Mouse (Mus musculus) E14TG2a.4 (cell line): ENCODE data around the gene Cnpy2.

Experiments used
- H3K27me3 ChIP-seq: 2 replicates; pipeline ENCODE4 v1.6.1; 2014; ENCODE audit warnings: low read length, control low read depth; ENCODE audit not compliant: insufficient read depth
- H3K36me3 ChIP-seq: 2 replicates; pipeline ENCODE4 v1.6.1; 2014; ENCODE audit warnings: low read length, control low read depth; ENCODE audit not compliant: insufficient read depth
- H3K4me1 ChIP-seq: replicated peaks from 2 replicates; pipeline ENCODE4 v1.6.1; 2014; ENCODE audit warnings: low read depth, low read length, control low read depth
- H3K4me3 ChIP-seq: replicated peaks from 2 replicates; pipeline ENCODE4 v1.5.1; 2014; ENCODE audit warnings: mild to moderate bottlenecking, low read length
- H3K9me3 ChIP-seq: 2 replicates; pipeline ENCODE4 v1.6.1; 2014; ENCODE audit warnings: low read length, control low read depth
- CTCF ChIP-seq: conservative IDR thresholded peaks from 2 replicates; pipeline ENCODE4 v1.5.1; 2014; ENCODE audit warnings: low read length
- NANOG ChIP-seq: IDR thresholded peaks from 2 replicates; pipeline ENCODE4 v1.6.1; 2014; ENCODE audit warnings: borderline replicate concordance, low read length, mixed read lengths
- POU5F1 ChIP-seq: IDR thresholded peaks from 2 replicates; pipeline ENCODE4 v1.6.1; 2014; ENCODE audit warnings: low read length, borderline replicate concordance

The Cnpy2 gene

GRCm38 (mm10) chr10:128344568-128345275 is 22.5 kb downstream of the Cnpy2 start:
- Histone ChIP-seq H3K4me3 (no peak overlapping the region), H3K9me3 (no peaks in the 10 kb centered on the region), H3K27me3 (no peaks in the 10 kb centered on the region), H3K36me3 (peaks cover 75% of the 10 kb centered on the region), H3K4me1 (peaks cover 76% of the 10 kb centered on the region)
- no peak for TF ChIP-seq NANOG
- no peak for TF ChIP-seq POU5F1
- no peak for TF ChIP-seq CTCF

- no peaks in the 10 kb centered on the region for H3K27me3 ChIP-seq
- H3K9me3 ChIP-seq, result no peaks in the 10 kb centered on the region
- H3K4me3 ChIP-seq, result no peak overlapping the region
- TF ChIP-seq NANOG (no peak), POU5F1 (no peak), CTCF (no peak)
- peaks cover 76% of the 10 kb centered on the region for H3K36me3 ChIP-seq
- H3K4me1 ChIP-seq, result peaks cover 52% of the 10 kb centered on the region
These were observed 25.3 kb downstream of the Cnpy2 start for GRCm38 (mm10) chr10:128347541-128347940.

GRCm38 (mm10) chr10:128358796-128359195 is 36.5 kb downstream of the Cnpy2 start:
- Histone ChIP-seq H3K4me3 (no peak overlapping the region), H3K36me3 (peaks cover 99% of the 10 kb centered on the region), H3K27me3 (no peaks in the 10 kb centered on the region), H3K4me1 (peaks cover 9% of the 10 kb centered on the region; the same call in 1 of the 2 replicates), H3K9me3 (no peaks in the 10 kb centered on the region)
- no peak for TF ChIP-seq POU5F1
- TF ChIP-seq CTCF, result peak; percentile 47

GRCm38 (mm10) chr10:128359226-128359625 is 37.0 kb downstream of the Cnpy2 start:
- Histone ChIP-seq H3K4me3 (no peak overlapping the region), H3K9me3 (no peaks in the 10 kb centered on the region), H3K36me3 (peaks cover 99% of the 10 kb centered on the region), H3K4me1 (peaks cover 9% of the 10 kb centered on the region; the same call in 1 of the 2 replicates), H3K27me3 (no peaks in the 10 kb centered on the region)
- TF ChIP-seq CTCF (no peak), POU5F1 (no peak), NANOG (no peak)

DNA sequence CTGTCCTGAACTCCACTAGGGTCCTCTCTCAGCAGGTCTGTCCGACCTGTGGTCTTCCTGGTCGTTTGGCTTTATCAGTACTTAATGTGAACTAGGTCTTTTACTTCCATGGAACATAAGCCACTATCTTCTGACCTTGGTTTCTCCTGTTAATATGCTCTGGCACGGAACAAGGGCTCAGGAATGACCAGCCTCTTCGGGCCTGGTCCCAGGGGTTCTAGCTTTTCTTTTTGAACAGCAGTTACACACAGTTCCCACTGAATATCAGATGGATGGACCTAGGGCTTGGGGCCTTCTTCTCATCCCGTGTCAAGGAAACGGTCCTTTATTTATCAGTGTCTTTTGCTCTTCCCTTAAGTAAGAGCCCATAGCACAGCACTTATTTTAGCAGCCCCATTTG is 39.6 kb downstream of the Cnpy2 start:
- Histone ChIP-seq H3K27me3 (no peaks in the 10 kb centered on the region), H3K4me1 (peaks cover 21% of the 10 kb centered on the region), H3K36me3 (peaks cover 97% of the 10 kb centered on the region), H3K4me3 (no peak overlapping the region), H3K9me3 (no peaks in the 10 kb centered on the region)
- TF ChIP-seq CTCF (no peak), NANOG (no peak), POU5F1 (no peak)

- Histone ChIP-seq H3K4me3 (no peak overlapping the region), H3K27me3 (no peaks in the 10 kb centered on the region), H3K4me1 (peaks cover 26% of the 10 kb centered on the region), H3K36me3 (peaks cover 90% of the 10 kb centered on the region), H3K9me3 (no peaks in the 10 kb centered on the region)
- TF ChIP-seq CTCF (peak; percentile 58), NANOG (no peak)
These were observed 40.3 kb downstream of the Cnpy2 start for GRCm38 (mm10) chr10:128362568-128362967.

- Histone ChIP-seq H3K36me3 (peaks cover 36% of the 10 kb centered on the region), H3K9me3 (no peaks in the 10 kb centered on the region), H3K4me3 (peak overlapping the region; percentile 89), H3K27me3 (no peaks in the 10 kb centered on the region), H3K4me1 (peaks cover 62% of the 10 kb centered on the region)
- TF ChIP-seq NANOG (no peak), POU5F1 (no peak), CTCF (no peak)
These were observed 45.7 kb downstream of the Cnpy2 start for GRCm38 (mm10) chr10:128367899-128368401.

DNA sequence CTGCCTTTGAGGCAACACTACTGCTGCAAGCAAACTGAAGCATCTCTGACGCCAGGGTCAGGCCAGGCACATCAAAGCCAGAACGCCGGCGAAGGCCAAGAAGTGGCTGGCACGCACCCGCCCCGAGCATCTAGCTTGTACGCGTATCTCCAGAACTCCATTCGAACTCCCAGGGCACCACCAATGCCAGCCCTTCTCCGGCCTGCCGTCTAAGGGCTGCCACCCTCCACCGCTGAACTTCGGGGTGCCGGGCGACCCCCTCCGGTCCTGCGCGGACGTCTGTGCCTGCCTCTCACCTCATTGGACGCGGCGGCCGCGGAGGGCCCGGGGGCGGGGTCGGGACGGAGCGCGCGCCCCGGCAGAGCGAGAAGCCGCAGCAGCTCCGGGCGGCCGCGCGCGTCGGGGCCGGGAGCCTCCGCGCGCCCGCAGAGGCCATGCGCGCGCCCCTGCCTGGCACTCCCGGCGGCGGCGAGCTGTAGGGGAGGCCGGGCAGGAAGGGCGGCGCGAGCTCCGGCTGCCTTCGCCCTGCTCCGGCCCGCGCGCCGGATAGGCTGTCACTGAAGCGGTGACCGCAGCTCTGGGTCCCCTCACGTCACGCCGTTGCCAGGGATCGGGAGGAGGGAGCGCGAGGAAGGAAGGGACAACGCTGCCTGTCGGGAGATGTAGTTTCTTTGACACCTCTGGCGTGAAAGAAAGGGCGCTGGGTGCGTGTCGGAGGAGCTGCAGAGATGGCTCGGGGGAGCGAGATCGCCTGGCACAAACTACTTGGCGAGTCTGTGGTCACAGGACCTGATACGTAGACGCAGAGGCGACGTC is 46.4 kb downstream of the Cnpy2 start, which contains the start of gene Coq10a:
Gene Coq10a, minus strand, starts transcription at position 596 of the 816 bp plus-strand sequence.
- H3K9me3 ChIP-seq, result no peaks in the 10 kb centered on the region
- peaks cover 30% of the 10 kb centered on the region for H3K36me3 ChIP-seq
- no peaks in the 10 kb centered on the region for H3K27me3 ChIP-seq
- peaks cover 68% of the 10 kb centered on the region for H3K4me1 ChIP-seq
- TF ChIP-seq POU5F1 (no peak), CTCF (no peak), NANOG (no peak)
- peak within 1 kb of the TSS; percentile 89 for H3K4me3 ChIP-seq

DNA sequence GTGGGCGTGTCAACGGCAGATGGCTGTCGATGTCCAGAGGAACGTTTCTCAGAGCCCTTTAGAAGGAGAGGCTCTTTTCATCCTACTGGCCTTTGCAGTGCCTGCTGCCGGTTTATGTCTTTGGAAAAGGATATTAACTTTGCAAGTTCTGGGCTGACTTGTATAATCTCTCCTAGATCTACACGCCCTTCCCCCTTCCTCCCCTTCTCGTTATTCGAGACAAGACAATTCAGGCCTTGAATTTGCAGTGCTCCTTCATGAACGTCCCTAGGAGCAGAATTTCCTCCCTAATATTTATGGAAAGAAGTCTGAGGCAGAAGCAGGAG is 46.9 kb downstream of the Cnpy2 start:
- Histone ChIP-seq H3K27me3 (no peaks in the 10 kb centered on the region), H3K36me3 (peaks cover 24% of the 10 kb centered on the region), H3K4me3 (peak overlapping the region; percentile 89), H3K4me1 (peaks cover 71% of the 10 kb centered on the region), H3K9me3 (no peaks in the 10 kb centered on the region)
- TF ChIP-seq CTCF (no peak), NANOG (no peak), POU5F1 (no peak)
